Comparison of ENCODE assay signal across 10 mouse cellular contexts in genomic region chr5:118436474-118437306, GRCm38 (mm10).
DNase-seq lines count a peak whose midpoint lies in the region; ATAC-seq and TF ChIP-seq lines count a peak whose summit lies in the region.
"Had no signal": no experiment of that assay in that cellular context is flagged by ENCODE, and none has a peak within 500 bp of the region (broad histone marks: within the 10 kb centered on the region; RNA-seq: fewer than 3 reads in every experiment).

No protein-coding gene starts in this region.

- H3K4me3 ChIP-seq in heart, embryonic 14.5 days (ENCODE audit: control insufficient read depth in 1 of 2, insufficient read depth in 1 of 2, low read depth in 1 of 2, low read length in 2 of 2) = peak overlapping the region in 1 of 2 experiments; percentile 11; a peak in 1 of 4 replicates
- no peak overlapping the region for H3K4me3 ChIP-seq in heart, adult 2 months
- peak overlapping the region; percentile 26; the same call in 1 of the 2 replicates for H3K4me3 ChIP-seq in midbrain, embryonic 10.5 days
- H3K4me3 ChIP-seq in midbrain, embryonic 15.5 days = no peak overlapping the region
- peak overlapping the region; percentile 10; the same call in 1 of the 2 replicates for H3K4me3 ChIP-seq in limb, embryonic 13.5 days
- H3K4me3 ChIP-seq in stomach, embryonic 15.5 days (replicated peaks) = no peak overlapping the region

- no peak for TF ChIP-seq POLR2A in heart, adult 2 months (IDR thresholded peaks at IDR 0.05; ENCODE audit: insufficient read depth, low read depth, low read length)

- H3K4me1 ChIP-seq in heart, embryonic 14.5 days (ENCODE audit: control insufficient read depth in 2 of 2, insufficient read depth in 2 of 2, low read length in 2 of 2) = peaks cover 6 to 9% of the 10 kb centered on the region in 2 experiments
- H3K4me1 ChIP-seq in heart, adult 2 months (ENCODE audit: control insufficient read depth, insufficient read depth, low read length) = no peaks in the 10 kb centered on the region
- peaks cover 37% of the 10 kb centered on the region for H3K4me1 ChIP-seq in midbrain, embryonic 10.5 days
- peaks cover 13% of the 10 kb centered on the region for H3K4me1 ChIP-seq in midbrain, embryonic 15.5 days
- peaks cover 27% of the 10 kb centered on the region for H3K4me1 ChIP-seq in limb, embryonic 13.5 days
- peaks cover 9% of the 10 kb centered on the region for H3K4me1 ChIP-seq in stomach, embryonic 15.5 days

- H3K36me3 ChIP-seq in heart, embryonic 14.5 days (ENCODE audit: control insufficient read depth, insufficient read depth, low read length) = no peaks in the 10 kb centered on the region
- H3K36me3 ChIP-seq in heart, adult 2 months (ENCODE audit: control insufficient read depth, insufficient read depth, low read length) = no peaks in the 10 kb centered on the region
- no peaks in the 10 kb centered on the region for H3K36me3 ChIP-seq in midbrain, embryonic 10.5 days
- H3K36me3 ChIP-seq in midbrain, embryonic 15.5 days (replicated peaks) = no peaks in the 10 kb centered on the region
- H3K36me3 ChIP-seq in limb, embryonic 13.5 days = no peaks in the 10 kb centered on the region
- H3K36me3 ChIP-seq in stomach, embryonic 15.5 days = no peaks in the 10 kb centered on the region

- H3K27me3 ChIP-seq in heart, embryonic 14.5 days (ENCODE audit: control insufficient read depth, insufficient read depth, low read length) = peaks cover 17% of the 10 kb centered on the region
- H3K27me3 ChIP-seq in heart, adult 2 months (ENCODE audit: control insufficient read depth, insufficient read depth, low read length) = no peaks in the 10 kb centered on the region
- peaks cover 65% of the 10 kb centered on the region for H3K27me3 ChIP-seq in midbrain, embryonic 10.5 days (ENCODE audit: low read depth, poor library complexity, severe bottlenecking)
- peaks cover 24% of the 10 kb centered on the region for H3K27me3 ChIP-seq in midbrain, embryonic 15.5 days (replicated peaks)
- H3K27me3 ChIP-seq in limb, embryonic 13.5 days = peaks cover 28% of the 10 kb centered on the region
- H3K27me3 ChIP-seq in stomach, embryonic 15.5 days (replicated peaks) = 0 out of 2 replicates have a peak, but pooled peaks cover 12% of the 10 kb centered on the region

- 0 out of 2 replicates have a peak, but pooled peaks have one; percentile 24 for ATAC-seq in heart, embryonic 14.5 days (ENCODE audit: insufficient number of reproducible peaks, insufficient read depth, low FRiP score, low read depth)
- ATAC-seq in midbrain, embryonic 15.5 days (replicated peaks) = no peak
- no peak for ATAC-seq in limb, embryonic 13.5 days (ENCODE audit: low FRiP score, low read depth)
- no peak for ATAC-seq in stomach, embryonic 15.5 days (ENCODE audit: insufficient read depth, low FRiP score, low read depth)

- H3K9ac ChIP-seq in heart, embryonic 14.5 days (ENCODE audit: low read length) = no peak overlapping the region; the same call in 1 of the 2 replicates
- no peak overlapping the region for H3K9ac ChIP-seq in heart, adult 2 months (ENCODE audit: low read depth, low read length)
- H3K9ac ChIP-seq in midbrain, embryonic 15.5 days = no peak overlapping the region
- H3K9ac ChIP-seq in limb, embryonic 13.5 days = 0 out of 2 replicates have a peak overlapping the region, but pooled peaks have one; percentile 4
- no peak overlapping the region for H3K9ac ChIP-seq in stomach, embryonic 15.5 days

- H3K9me3 ChIP-seq in heart, embryonic 14.5 days (ENCODE audit: control insufficient read depth, low read length) = no peaks in the 10 kb centered on the region
- H3K9me3 ChIP-seq in midbrain, embryonic 10.5 days (replicated peaks) = no peaks in the 10 kb centered on the region
- H3K9me3 ChIP-seq in midbrain, embryonic 15.5 days = no peaks in the 10 kb centered on the region
- H3K9me3 ChIP-seq in limb, embryonic 13.5 days = no peaks in the 10 kb centered on the region
- H3K9me3 ChIP-seq in stomach, embryonic 15.5 days = no peaks in the 10 kb centered on the region

- no peaks in the 10 kb centered on the region for H3K79me2 ChIP-seq in heart, adult 2 months (replicated peaks; ENCODE audit: control insufficient read depth, insufficient read depth, low read length)

- peak overlapping the region; percentile 54 for H3K4me2 ChIP-seq in heart, embryonic 14.5 days (ENCODE audit: low read length)
- no peak overlapping the region for H3K4me2 ChIP-seq in midbrain, embryonic 15.5 days
- peak overlapping the region; percentile 44 for H3K4me2 ChIP-seq in limb, embryonic 13.5 days (replicated peaks)
- H3K4me2 ChIP-seq in stomach, embryonic 15.5 days = 0 out of 2 replicates have a peak overlapping the region, but pooled peaks have one; percentile 8

- DNase-seq in heart, adult 2 months = no peak
- DNase-seq in midbrain, embryonic 10.5 days (ENCODE audit: low spot score) = no peak
- DNase-seq in urinary bladder, postnatal 14 days (ENCODE audit: low spot score) = no peak
- DNase-seq in cerebellum, postnatal 14 days = no peak
- DNase-seq: right cerebral cortex, postnatal 25 days; thymus, postnatal 36 days had no signal

- no peak for TF ChIP-seq EP300 in heart, adult 2 months (IDR thresholded peaks at IDR 0.05; ENCODE audit: insufficient read depth, low read depth, low read length)

- TF ChIP-seq CTCF in heart, adult 2 months (IDR thresholded peaks at IDR 0.05) = no peak

- intact Hi-C loops in heart, adult 2 months (cut with DNase I) = no loop called here

- no peak overlapping the region for H3K27ac ChIP-seq in heart, embryonic 14.5 days (replicated peaks in 1 of 2; ENCODE audit: control insufficient read depth in 1 of 2, insufficient read depth in 1 of 2, low read depth in 2 of 2, low read length in 2 of 2)
- no peak overlapping the region for H3K27ac ChIP-seq in heart, adult 2 months
- no peak overlapping the region for H3K27ac ChIP-seq in midbrain, embryonic 10.5 days (replicated peaks)
- H3K27ac ChIP-seq in midbrain, embryonic 15.5 days = no peak overlapping the region
- no peak overlapping the region; the same call in 1 of the 2 replicates for H3K27ac ChIP-seq in limb, embryonic 13.5 days
- H3K27ac ChIP-seq in stomach, embryonic 15.5 days = no peak overlapping the region

- 14% methylated on average over 22 of the region's 22 CpGs for WGBS in heart, embryonic 14.5 days
- 48% methylated on average over 22 of the region's 22 CpGs for WGBS in heart, adult 2 months
- 3% methylated on average over 22 of the region's 22 CpGs for WGBS in midbrain, embryonic 10.5 days
- WGBS in midbrain, embryonic 15.5 days = 8% methylated on average over 22 of the region's 22 CpGs
- WGBS in limb, embryonic 13.5 days = 8% methylated on average over 22 of the region's 22 CpGs
- 18% methylated on average over 22 of the region's 22 CpGs for WGBS in stomach, embryonic 15.5 days

Comparison
In these comparisons a context has a peak if more than half of its experiments do, and no peak if none do; other contexts are left out.
1. H3K4me3 ChIP-seq: peak in midbrain, embryonic 10.5 days (single experiment) and limb, embryonic 13.5 days (single experiment); none in heart, adult 2 months (single experiment), midbrain, embryonic 15.5 days (single experiment) and stomach, embryonic 15.5 days (single experiment).